Mouse (Mus musculus): ENCODE measurements around the gene Brdt. TPM values are rescaled to one million over a fixed set of nuclear protein-coding genes. Genes with fewer than 3 reads are reported as not detected.

Gene Brdt
- polyA plus RNA-seq, 1 experiment = 0.09 TPM

- no peak overlapping the region for H3ac ChIP-seq (ENCODE audit: control insufficient read depth, insufficient read length, low read depth)
- H3K27me3 ChIP-seq (ENCODE audit: control insufficient read depth, insufficient read depth, insufficient read length) = peaks cover 4% of the 10 kb centered on the region
- H3K79me2 ChIP-seq (ENCODE audit: control insufficient read depth, insufficient read depth) = no peaks in the 10 kb centered on the region
- no peak for TF ChIP-seq CEBPB (IDR thresholded peaks at IDR 0.05; ENCODE audit: low read depth)
- no peak for TF ChIP-seq FOSL1 (IDR thresholded peaks at IDR 0.05; ENCODE audit: insufficient read depth, low read length, poor library complexity, severe bottlenecking)
- no peak for TF ChIP-seq USF1 (IDR thresholded peaks at IDR 0.05; ENCODE audit: low read depth)
- no peak for TF ChIP-seq MYOD1 (IDR thresholded peaks at IDR 0.05; ENCODE audit: control insufficient read depth, insufficient read length, low read depth)
- TF ChIP-seq MYOG (IDR thresholded peaks at IDR 0.05; ENCODE audit: control insufficient read depth, extremely low read depth, insufficient read length) = no peak
- no peak for TF ChIP-seq CTCF (IDR thresholded peaks at IDR 0.05; ENCODE audit: control insufficient read depth, insufficient read depth, insufficient read length)
- TF ChIP-seq MAX (IDR thresholded peaks at IDR 0.05) = no peak
- no peaks in the 10 kb centered on the region for H3K36me3 ChIP-seq (ENCODE audit: control insufficient read depth, insufficient read depth)
- H3K79me3 ChIP-seq (ENCODE audit: low read depth) = no peaks in the 10 kb centered on the region
- no peak overlapping the region for H3K4me3 ChIP-seq (ENCODE audit: insufficient read depth, poor library complexity, severe bottlenecking)
Measured at GRCm38 (mm10) chr5:107346214-107346613, 15.3 kb downstream of the Brdt start.

DNA sequence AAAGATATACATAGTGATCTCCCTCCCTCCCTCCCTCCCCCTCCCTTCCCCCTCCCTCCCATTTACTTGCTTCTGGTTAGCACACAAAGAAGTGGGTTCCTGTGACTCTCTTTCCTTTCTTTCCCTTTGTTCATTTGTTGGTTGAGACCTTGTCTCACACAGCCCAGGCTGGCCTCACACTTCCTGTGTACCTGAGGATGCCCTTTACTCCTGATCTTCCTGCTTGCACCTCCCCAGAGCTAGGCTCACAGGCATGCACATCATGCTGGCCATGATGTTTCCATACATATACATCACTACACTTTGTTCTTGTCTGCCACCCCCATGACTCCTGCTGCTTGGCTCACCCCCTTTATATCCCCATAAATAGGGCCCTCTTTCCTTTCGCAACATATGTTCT lies 21.6 kb downstream of the Brdt start:
- H3K4me3 ChIP-seq (ENCODE audit: insufficient read depth, poor library complexity, severe bottlenecking) = no peak overlapping the region
- TF ChIP-seq MAX (IDR thresholded peaks at IDR 0.05) = no peak
- TF ChIP-seq USF1 (IDR thresholded peaks at IDR 0.05; ENCODE audit: low read depth) = no peak
- no peak for TF ChIP-seq CEBPB (IDR thresholded peaks at IDR 0.05; ENCODE audit: low read depth)
- H3K79me2 ChIP-seq (ENCODE audit: control insufficient read depth, insufficient read depth) = no peaks in the 10 kb centered on the region
- H3K27me3 ChIP-seq (ENCODE audit: control insufficient read depth, insufficient read depth, insufficient read length) = peaks cover 4% of the 10 kb centered on the region
- no peaks in the 10 kb centered on the region for H3K79me3 ChIP-seq (ENCODE audit: low read depth)
- H3K36me3 ChIP-seq (ENCODE audit: control insufficient read depth, insufficient read depth) = no peaks in the 10 kb centered on the region
- H3ac ChIP-seq (ENCODE audit: control insufficient read depth, insufficient read length, low read depth) = no peak overlapping the region

GRCm38 (mm10) chr5:107353981-107354380 lies 23.0 kb downstream of the Brdt start:
- Histone ChIP-seq H3K36me3 (ENCODE audit: control insufficient read depth, insufficient read depth) (no peaks in the 10 kb centered on the region), H3K79me2 (ENCODE audit: control insufficient read depth, insufficient read depth) (no peaks in the 10 kb centered on the region), H3K4me3 (ENCODE audit: insufficient read depth, poor library complexity, severe bottlenecking) (no peak overlapping the region), H3K27me3 (ENCODE audit: control insufficient read depth, insufficient read depth, insufficient read length) (no peaks in the 10 kb centered on the region), H3ac (ENCODE audit: control insufficient read depth, insufficient read length, low read depth) (no peak overlapping the region), H3K79me3 (ENCODE audit: low read depth) (no peaks in the 10 kb centered on the region)
- TF ChIP-seq FOSL1 (IDR thresholded peaks at IDR 0.05; ENCODE audit: insufficient read depth, low read length, poor library complexity, severe bottlenecking) = no peak
- TF ChIP-seq MYOD1 (IDR thresholded peaks at IDR 0.05; ENCODE audit: control insufficient read depth, insufficient read length, low read depth) = no peak
- TF ChIP-seq CEBPB (IDR thresholded peaks at IDR 0.05; ENCODE audit: low read depth) = no peak
- TF ChIP-seq MAX (IDR thresholded peaks at IDR 0.05) = no peak
- no peak for TF ChIP-seq CTCF (IDR thresholded peaks at IDR 0.05; ENCODE audit: control insufficient read depth, insufficient read depth, insufficient read length)
- TF ChIP-seq MYOG (IDR thresholded peaks at IDR 0.05; ENCODE audit: control insufficient read depth, extremely low read depth, insufficient read length) = no peak
- TF ChIP-seq USF1 (IDR thresholded peaks at IDR 0.05; ENCODE audit: low read depth) = no peak

GRCm38 (mm10) chr5:107355801-107356200 lies 24.8 kb downstream of the Brdt start:
- no peak for TF ChIP-seq USF1 (IDR thresholded peaks at IDR 0.05; ENCODE audit: low read depth)
- TF ChIP-seq MYOD1 (IDR thresholded peaks at IDR 0.05; ENCODE audit: control insufficient read depth, insufficient read length, low read depth) = no peak
- TF ChIP-seq CTCF (IDR thresholded peaks at IDR 0.05; ENCODE audit: control insufficient read depth, insufficient read depth, insufficient read length) = no peak
- no peak for TF ChIP-seq CEBPB (IDR thresholded peaks at IDR 0.05; ENCODE audit: low read depth)
- no peak for TF ChIP-seq FOSL1 (IDR thresholded peaks at IDR 0.05; ENCODE audit: insufficient read depth, low read length, poor library complexity, severe bottlenecking)
- TF ChIP-seq MAX (IDR thresholded peaks at IDR 0.05) = no peak
- no peak for TF ChIP-seq MYOG (IDR thresholded peaks at IDR 0.05; ENCODE audit: control insufficient read depth, extremely low read depth, insufficient read length)
- H3ac ChIP-seq (ENCODE audit: control insufficient read depth, insufficient read length, low read depth) = no peak overlapping the region
- H3K36me3 ChIP-seq (ENCODE audit: control insufficient read depth, insufficient read depth) = no peaks in the 10 kb centered on the region
- H3K27me3 ChIP-seq (ENCODE audit: control insufficient read depth, insufficient read depth, insufficient read length) = no peaks in the 10 kb centered on the region
- no peaks in the 10 kb centered on the region for H3K79me2 ChIP-seq (ENCODE audit: control insufficient read depth, insufficient read depth)
- no peaks in the 10 kb centered on the region for H3K79me3 ChIP-seq (ENCODE audit: low read depth)
- H3K4me3 ChIP-seq (ENCODE audit: insufficient read depth, poor library complexity, severe bottlenecking) = no peak overlapping the region

GRCm38 (mm10) chr5:107357723-107358122 lies 26.8 kb downstream of the Brdt start:
- TF ChIP-seq CEBPB (IDR thresholded peaks at IDR 0.05; ENCODE audit: low read depth) (no peak), MYOG (IDR thresholded peaks at IDR 0.05; ENCODE audit: control insufficient read depth, extremely low read depth, insufficient read length) (no peak), FOSL1 (IDR thresholded peaks at IDR 0.05; ENCODE audit: insufficient read depth, low read length, poor library complexity, severe bottlenecking) (no peak), CTCF (IDR thresholded peaks at IDR 0.05; ENCODE audit: control insufficient read depth, insufficient read depth, insufficient read length) (no peak), MYOD1 (IDR thresholded peaks at IDR 0.05; ENCODE audit: control insufficient read depth, insufficient read length, low read depth) (no peak), USF1 (IDR thresholded peaks at IDR 0.05; ENCODE audit: low read depth) (no peak), MAX (IDR thresholded peaks at IDR 0.05) (no peak)
- Histone ChIP-seq H3K27me3 (ENCODE audit: control insufficient read depth, insufficient read depth, insufficient read length) (no peaks in the 10 kb centered on the region), H3K79me3 (ENCODE audit: low read depth) (no peaks in the 10 kb centered on the region), H3K36me3 (ENCODE audit: control insufficient read depth, insufficient read depth) (no peaks in the 10 kb centered on the region), H3K4me3 (ENCODE audit: insufficient read depth, poor library complexity, severe bottlenecking) (no peak overlapping the region), H3K79me2 (ENCODE audit: control insufficient read depth, insufficient read depth) (no peaks in the 10 kb centered on the region), H3ac (ENCODE audit: control insufficient read depth, insufficient read length, low read depth) (no peak overlapping the region)

DNA sequence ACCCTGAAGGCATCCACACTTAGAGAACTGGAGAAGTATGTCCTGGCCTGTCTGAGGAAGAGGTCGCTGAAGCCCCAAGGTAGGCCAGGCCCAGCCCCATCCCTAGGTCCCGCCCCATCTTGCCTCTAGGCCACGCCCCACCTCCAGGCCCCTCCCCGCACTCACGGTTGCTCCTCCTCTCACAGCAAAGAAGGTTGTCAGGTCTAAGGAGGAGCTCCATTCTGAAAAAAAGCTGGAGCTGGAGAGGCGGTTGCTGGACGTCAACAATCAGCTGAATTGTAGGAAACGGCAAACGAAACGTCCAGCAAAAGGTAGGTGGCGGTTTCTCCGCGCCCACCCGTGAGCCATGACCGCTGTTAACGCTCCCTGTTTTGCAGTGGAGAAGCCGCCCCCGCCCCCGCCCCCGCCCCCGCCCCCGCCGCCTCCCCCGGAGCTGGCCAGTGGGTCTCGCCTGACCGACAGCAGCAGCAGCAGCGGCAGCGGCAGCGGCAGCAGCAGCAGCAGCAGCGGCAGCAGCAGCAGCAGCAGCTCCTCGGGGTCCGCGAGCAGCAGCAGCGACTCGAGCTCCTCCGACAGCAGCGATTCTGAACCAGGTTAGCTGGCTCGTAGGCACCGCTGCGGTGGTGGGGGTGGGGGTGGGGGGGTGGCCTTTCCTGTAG lies 28.6 kb downstream of the Brdt start:
- H3K27me3 ChIP-seq (ENCODE audit: control insufficient read depth, insufficient read depth, insufficient read length) = no peaks in the 10 kb centered on the region
- peak overlapping the region; percentile 14 for H3K4me3 ChIP-seq (ENCODE audit: insufficient read depth, poor library complexity, severe bottlenecking)
- H3K36me3 ChIP-seq (ENCODE audit: control insufficient read depth, insufficient read depth) = no peaks in the 10 kb centered on the region
- no peak overlapping the region for H3ac ChIP-seq (ENCODE audit: control insufficient read depth, insufficient read length, low read depth)
- H3K79me3 ChIP-seq (ENCODE audit: low read depth) = no peaks in the 10 kb centered on the region
- H3K79me2 ChIP-seq (ENCODE audit: control insufficient read depth, insufficient read depth) = no peaks in the 10 kb centered on the region
- TF ChIP-seq MYOG (IDR thresholded peaks at IDR 0.05; ENCODE audit: control insufficient read depth, extremely low read depth, insufficient read length) = no peak
- no peak for TF ChIP-seq MYOD1 (IDR thresholded peaks at IDR 0.05; ENCODE audit: control insufficient read depth, insufficient read length, low read depth)
- no peak for TF ChIP-seq CTCF (IDR thresholded peaks at IDR 0.05; ENCODE audit: control insufficient read depth, insufficient read depth, insufficient read length)
- no peak for TF ChIP-seq MAX (IDR thresholded peaks at IDR 0.05)
- TF ChIP-seq USF1 (IDR thresholded peaks at IDR 0.05; ENCODE audit: low read depth) = no peak
- no peak for TF ChIP-seq CEBPB (IDR thresholded peaks at IDR 0.05; ENCODE audit: low read depth)
- TF ChIP-seq FOSL1 (IDR thresholded peaks at IDR 0.05; ENCODE audit: insufficient read depth, low read length, poor library complexity, severe bottlenecking) = no peak
